Mouse (Mus musculus): ENCODE measurements around the gene Nfia. TPM values are rescaled to one million over a fixed set of nuclear protein-coding genes. Genes with fewer than 3 reads are reported as not detected.

Gene Nfia
- polyA plus RNA-seq, 1 experiment from 2014 or later = 42.0 TPM

- Histone ChIP-seq H3K27me3 (replicated peaks) (no peaks in the 10 kb centered on the region), H3K9ac (no peak overlapping the region), H3K36me3 (no peaks in the 10 kb centered on the region), H3K4me2 (no peak overlapping the region), H3K27ac (ENCODE audit: poor library complexity, severe bottlenecking) (peak overlapping the region; percentile 42), H3K9me3 (replicated peaks) (no peaks in the 10 kb centered on the region), H3K4me1 (replicated peaks) (peaks cover 7% of the 10 kb centered on the region), H3K4me3 (no peak overlapping the region)
- 17% methylated on average over 1 of the region's 1 CpGs for WGBS
- ATAC-seq (ENCODE audit: insufficient number of reproducible peaks, low FRiP score) = peak; percentile 63
Measured at GRCm38 (mm10) chr4:98142879-98143436, 370.4 kb downstream of the Nfia start.

- Histone ChIP-seq H3K9me3 (replicated peaks) (no peaks in the 10 kb centered on the region), H3K27me3 (replicated peaks) (no peaks in the 10 kb centered on the region), H3K27ac (ENCODE audit: poor library complexity, severe bottlenecking) (no peak overlapping the region), H3K9ac (no peak overlapping the region), H3K4me3 (no peak overlapping the region), H3K36me3 (no peaks in the 10 kb centered on the region), H3K4me1 (replicated peaks) (no peaks in the 10 kb centered on the region), H3K4me2 (no peak overlapping the region)
- no peak for ATAC-seq (ENCODE audit: insufficient number of reproducible peaks, low FRiP score)
- 84% methylated on average over 5 of the region's 5 CpGs for WGBS
Measured at GRCm38 (mm10) chr4:98150576-98150975, 378.0 kb downstream of the Nfia start.

GRCm38 (mm10) chr4:98157921-98158320 lies 385.4 kb downstream of the Nfia start:
- Histone ChIP-seq H3K4me3 (no peak overlapping the region), H3K9ac (no peak overlapping the region), H3K27me3 (replicated peaks) (no peaks in the 10 kb centered on the region), H3K27ac (ENCODE audit: poor library complexity, severe bottlenecking) (no peak overlapping the region), H3K4me1 (replicated peaks) (no peaks in the 10 kb centered on the region), H3K9me3 (replicated peaks) (no peaks in the 10 kb centered on the region), H3K36me3 (no peaks in the 10 kb centered on the region), H3K4me2 (no peak overlapping the region)
- no peak for ATAC-seq (ENCODE audit: insufficient number of reproducible peaks, low FRiP score)
- WGBS = 58% methylated on average over 3 of the region's 3 CpGs

GRCm38 (mm10) chr4:98166379-98166778 lies 393.8 kb downstream of the Nfia start:
- 61% methylated on average over 3 of the region's 3 CpGs for WGBS
- H3K36me3 ChIP-seq = no peaks in the 10 kb centered on the region
- no peak overlapping the region for H3K4me3 ChIP-seq
- H3K9ac ChIP-seq = no peak overlapping the region
- ATAC-seq (ENCODE audit: insufficient number of reproducible peaks, low FRiP score) = no peak
- peaks cover 5% of the 10 kb centered on the region; the same call in 1 of the 2 replicates for H3K4me1 ChIP-seq (replicated peaks)
- H3K27me3 ChIP-seq (replicated peaks) = no peaks in the 10 kb centered on the region
- peak overlapping the region; percentile 23; the same call in 1 of the 2 replicates for H3K27ac ChIP-seq (ENCODE audit: poor library complexity, severe bottlenecking)
- H3K9me3 ChIP-seq (replicated peaks) = no peaks in the 10 kb centered on the region
- H3K4me2 ChIP-seq = no peak overlapping the region

Other genes with a start within 250 kb of the Nfia start
- gene E130114P18Rik, start 5.3 kb downstream of the Nfia start, polyA plus RNA-seq (2016; fragmentation: Nextera tagmentation; extraction: Ambion mirVana) = 0.50 and 0.74 TPM in 2 replicates

Measured in heart, embryonic 12.5 days (tissue).